Mouse (Mus musculus) liver, embryonic 16.5 days (tissue): ENCODE measurements around the gene Atp8a2. TPM values are rescaled to one million over a fixed set of nuclear protein-coding genes. Genes with fewer than 3 reads are reported as not detected.

ENCODE experiments used
- ATAC-seq: fragments of 200-750 bp; cut with Nextera tagmentation; 2 replicates; pipeline ENCODE4 v1.8.0; 2017; ENCODE audit warnings: low read depth, mild to moderate bottlenecking, moderate number of reproducible peaks, moderate library complexity
- H3K27ac ChIP-seq: fragments of 300-500 bp; sonication (generic); 2 replicates; pipeline ENCODE4 v1.5.1; 2014; ENCODE audit warnings: mild to moderate bottlenecking, low read length
- H3K27me3 ChIP-seq: fragments of 300-500 bp; sonication (generic); 2 replicates; pipeline ENCODE4 v1.6.1; 2014; ENCODE audit warnings: low read depth, low read length, mixed read lengths; ENCODE audit not compliant: control insufficient read depth, insufficient read depth
- H3K36me3 ChIP-seq: fragments of 300-500 bp; sonication (generic); 2 replicates; pipeline ENCODE4 v1.6.1; 2014; ENCODE audit warnings: mild to moderate bottlenecking; ENCODE audit not compliant: control insufficient read depth, insufficient read depth
- H3K4me1 ChIP-seq: fragments of 300-500 bp; sonication (generic); 2 replicates; pipeline ENCODE4 v1.6.1; 2014; ENCODE audit warnings: low read depth, low read length, mixed read lengths; ENCODE audit not compliant: control insufficient read depth
- H3K4me2 ChIP-seq: fragments of 300-500 bp; sonication (generic); 2 replicates; pipeline ENCODE4 v1.6.1; 2014; ENCODE audit warnings: low read depth, low read length, mixed read lengths
- H3K4me3 ChIP-seq: fragments of 300-500 bp; sonication (generic); 2 replicates; pipeline ENCODE4 v1.5.1; 2014; ENCODE audit warnings: low read depth, mild to moderate bottlenecking, low read length
- H3K9ac ChIP-seq: fragments of 300-500 bp; sonication (generic); 2 replicates; pipeline ENCODE4 v1.6.1; 2014; ENCODE audit warnings: low read depth, low read length
- H3K9me3 ChIP-seq: fragments of 300-500 bp; sonication (generic); replicated peaks from 2 replicates; pipeline ENCODE4 v1.6.1; 2016; ENCODE audit warnings: low read length; ENCODE audit not compliant: control insufficient read depth
- WGBS: fragments of 180-500 bp; shearing (Covaris S2); extraction: QIAGEN DNeasy Blood & Tissue Kit; methylation state at CpG from one replicate; pipeline ENCODE4 v1.1.7; 2014; ENCODE audit not compliant: insufficient replicate concordance; 5-methylcytosine and 5-hydroxymethylcytosine counted together
- polyA plus RNA-seq: library from polyadenylated mRNA; unstranded; fragments of >200 nt; fragmentation: Nextera tagmentation; extraction: Ambion mirVana; gene quantifications from 2 replicates; pipeline ENCODE4 v1.2.1, GENCODE M21; 2015

The Atp8a2 gene
- polyA plus RNA-seq, 1 experiment from 2014 or later, result 5.3 TPM

DNA sequence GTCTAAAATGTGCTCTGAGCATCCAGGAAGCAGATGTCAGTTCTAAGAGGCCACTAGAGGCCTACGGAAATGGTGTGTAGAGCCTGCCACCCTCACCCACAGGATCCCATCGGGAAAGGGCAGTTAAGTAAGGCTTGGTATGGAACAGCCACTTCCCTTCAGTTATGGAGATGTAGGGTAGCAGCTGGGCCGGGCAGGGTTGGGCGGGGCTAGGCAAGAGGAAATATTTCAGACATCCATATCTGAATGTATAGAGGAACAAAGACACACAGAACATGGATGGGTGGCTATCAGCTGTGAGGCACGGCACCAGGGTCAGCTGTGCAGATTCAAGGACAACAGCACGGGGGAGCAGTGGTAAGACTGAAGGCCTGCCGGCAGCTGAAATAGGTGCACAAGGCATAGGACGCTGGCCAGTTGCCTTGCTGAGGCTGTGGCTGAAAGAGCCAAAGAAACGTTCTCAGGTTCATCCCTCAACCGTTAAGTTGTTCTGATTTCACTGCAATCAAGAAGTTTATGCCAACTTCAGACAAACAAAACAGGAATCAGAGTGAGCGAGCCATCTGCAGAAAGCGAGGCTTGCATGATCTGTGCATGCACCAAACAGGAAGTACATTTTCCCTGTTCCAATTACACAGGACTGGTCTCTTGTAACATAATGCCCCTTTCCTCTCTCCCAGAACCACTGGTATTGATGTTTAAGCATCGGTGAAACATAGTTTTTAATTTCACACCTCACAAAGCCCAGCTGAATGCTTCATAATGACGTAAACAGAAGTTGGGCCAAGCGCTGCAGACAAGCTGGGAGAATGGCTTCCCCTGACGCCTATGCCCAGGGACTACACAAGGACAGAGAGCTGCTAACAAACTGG lies 549.9 kb downstream of the Atp8a2 start:
- Histone ChIP-seq H3K4me2 (no peak overlapping the region), H3K9ac (no peak overlapping the region), H3K9me3 (no peaks in the 10 kb centered on the region), H3K36me3 (no peaks in the 10 kb centered on the region), H3K27me3 (no peaks in the 10 kb centered on the region), H3K4me1 (no peaks in the 10 kb centered on the region), H3K4me3 (no peak overlapping the region), H3K27ac (no peak overlapping the region)
- WGBS, result 49% methylated on average over 16 of the region's 16 CpGs
- ATAC-seq, result no peak

DNA sequence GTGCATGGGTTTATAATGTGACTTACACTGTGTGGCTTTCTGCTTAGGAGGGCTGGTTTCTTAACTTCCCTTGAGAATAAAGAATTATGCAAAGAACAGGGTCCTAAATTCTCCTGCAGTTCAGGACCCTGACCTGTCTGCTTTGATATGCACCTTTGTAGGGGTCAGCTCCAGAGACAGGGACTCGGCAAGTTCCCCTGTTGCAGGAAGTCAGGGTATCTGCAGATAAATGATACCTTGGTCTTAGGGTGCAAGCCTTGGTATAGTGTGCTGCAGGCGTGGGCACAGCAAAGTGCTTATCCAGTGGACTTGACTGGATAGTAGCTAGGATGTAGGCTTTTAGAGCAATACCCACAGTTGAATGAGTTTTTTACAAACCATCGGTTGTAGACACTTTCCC lies 552.1 kb downstream of the Atp8a2 start:
- no peak for ATAC-seq
- H3K36me3 ChIP-seq, result no peaks in the 10 kb centered on the region
- no peak overlapping the region for H3K4me3 ChIP-seq
- 29% methylated on average over 3 of the region's 3 CpGs for WGBS
- H3K9me3 ChIP-seq, result no peaks in the 10 kb centered on the region
- no peak overlapping the region for H3K27ac ChIP-seq
- H3K27me3 ChIP-seq, result no peaks in the 10 kb centered on the region
- no peaks in the 10 kb centered on the region for H3K4me1 ChIP-seq
- H3K4me2 ChIP-seq, result no peak overlapping the region
- H3K9ac ChIP-seq, result no peak overlapping the region

DNA sequence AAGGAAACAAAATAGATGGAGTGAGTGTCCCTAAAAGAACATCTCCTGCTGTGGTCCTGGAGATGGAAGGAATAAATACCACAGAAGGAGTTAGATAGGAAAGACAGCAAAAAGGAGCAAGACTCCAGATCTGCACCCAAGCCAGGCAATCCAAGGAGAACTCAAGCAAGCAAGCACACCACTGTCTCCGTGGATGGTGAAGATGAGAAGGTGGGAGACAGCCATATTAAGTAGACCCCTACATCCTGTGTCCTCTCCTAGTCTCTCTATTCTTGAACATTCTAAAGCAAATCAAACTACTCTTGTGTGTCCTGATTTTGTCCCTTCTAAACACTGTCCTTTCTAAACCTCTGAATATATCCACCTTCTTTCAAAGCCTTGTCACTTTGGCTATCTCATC lies 552.8 kb downstream of the Atp8a2 start:
- H3K9me3 ChIP-seq, result no peaks in the 10 kb centered on the region
- ATAC-seq, result no peak
- no peaks in the 10 kb centered on the region for H3K36me3 ChIP-seq
- H3K9ac ChIP-seq, result no peak overlapping the region
- H3K27me3 ChIP-seq, result no peaks in the 10 kb centered on the region
- no peak overlapping the region for H3K27ac ChIP-seq
- no peak overlapping the region for H3K4me3 ChIP-seq
- no peaks in the 10 kb centered on the region for H3K4me1 ChIP-seq
- H3K4me2 ChIP-seq, result no peak overlapping the region
- 69% methylated on average over 1 of the region's 1 CpGs for WGBS

DNA sequence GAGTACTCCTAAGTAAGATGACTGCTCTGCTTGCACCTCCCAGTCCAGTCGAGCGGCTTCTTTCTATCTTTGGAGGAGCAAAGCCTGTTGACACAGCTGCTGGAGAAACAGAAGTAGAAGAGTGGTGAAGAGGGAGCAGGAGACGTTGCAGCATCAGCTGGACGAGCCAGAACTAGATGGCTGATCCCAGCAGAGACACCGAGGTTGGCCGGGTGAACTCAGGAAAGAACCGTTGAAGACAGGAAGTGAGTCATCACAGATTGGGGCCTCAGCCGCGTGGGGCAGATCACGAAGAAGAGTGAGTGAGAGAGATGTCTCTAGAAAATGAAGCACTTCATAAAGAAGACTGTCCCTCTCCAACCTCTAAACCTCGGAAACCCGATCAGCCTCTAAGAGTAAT lies 553.4 kb downstream of the Atp8a2 start:
- Histone ChIP-seq H3K9me3 (no peaks in the 10 kb centered on the region), H3K9ac (no peak overlapping the region), H3K27me3 (no peaks in the 10 kb centered on the region), H3K4me3 (no peak overlapping the region), H3K27ac (no peak overlapping the region), H3K36me3 (no peaks in the 10 kb centered on the region), H3K4me2 (no peak overlapping the region), H3K4me1 (no peaks in the 10 kb centered on the region)
- whole genome bisulfite sequencing, result 16% methylated on average over 12 of the region's 12 CpGs
- no peak for ATAC-seq

DNA sequence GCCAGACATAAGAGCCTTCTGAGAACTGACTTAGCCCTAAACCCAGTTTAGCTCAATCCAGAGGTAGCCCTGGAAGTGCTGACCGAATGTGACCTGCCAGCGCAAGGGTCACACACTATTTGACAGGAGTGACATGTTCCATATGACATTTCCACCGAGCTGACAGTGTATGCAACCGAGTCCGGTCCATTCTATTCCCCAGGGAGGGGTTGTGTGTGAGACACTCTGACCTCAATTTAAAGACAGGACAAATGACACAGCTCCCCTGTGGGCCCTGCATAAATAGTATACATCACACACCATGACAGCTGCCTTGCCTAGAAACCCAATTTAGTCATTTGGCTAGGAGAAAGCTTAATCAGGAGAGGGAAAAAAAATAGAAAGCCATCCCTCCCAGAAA lies 555.1 kb downstream of the Atp8a2 start:
- no peak for ATAC-seq
- H3K9me3 ChIP-seq, result no peaks in the 10 kb centered on the region
- H3K9ac ChIP-seq, result no peak overlapping the region
- no peak overlapping the region for H3K4me3 ChIP-seq
- H3K4me1 ChIP-seq, result no peaks in the 10 kb centered on the region
- 55% methylated on average over 5 of the region's 5 CpGs for WGBS
- no peaks in the 10 kb centered on the region for H3K27me3 ChIP-seq
- H3K36me3 ChIP-seq, result no peaks in the 10 kb centered on the region
- no peak overlapping the region for H3K27ac ChIP-seq
- no peak overlapping the region for H3K4me2 ChIP-seq

DNA sequence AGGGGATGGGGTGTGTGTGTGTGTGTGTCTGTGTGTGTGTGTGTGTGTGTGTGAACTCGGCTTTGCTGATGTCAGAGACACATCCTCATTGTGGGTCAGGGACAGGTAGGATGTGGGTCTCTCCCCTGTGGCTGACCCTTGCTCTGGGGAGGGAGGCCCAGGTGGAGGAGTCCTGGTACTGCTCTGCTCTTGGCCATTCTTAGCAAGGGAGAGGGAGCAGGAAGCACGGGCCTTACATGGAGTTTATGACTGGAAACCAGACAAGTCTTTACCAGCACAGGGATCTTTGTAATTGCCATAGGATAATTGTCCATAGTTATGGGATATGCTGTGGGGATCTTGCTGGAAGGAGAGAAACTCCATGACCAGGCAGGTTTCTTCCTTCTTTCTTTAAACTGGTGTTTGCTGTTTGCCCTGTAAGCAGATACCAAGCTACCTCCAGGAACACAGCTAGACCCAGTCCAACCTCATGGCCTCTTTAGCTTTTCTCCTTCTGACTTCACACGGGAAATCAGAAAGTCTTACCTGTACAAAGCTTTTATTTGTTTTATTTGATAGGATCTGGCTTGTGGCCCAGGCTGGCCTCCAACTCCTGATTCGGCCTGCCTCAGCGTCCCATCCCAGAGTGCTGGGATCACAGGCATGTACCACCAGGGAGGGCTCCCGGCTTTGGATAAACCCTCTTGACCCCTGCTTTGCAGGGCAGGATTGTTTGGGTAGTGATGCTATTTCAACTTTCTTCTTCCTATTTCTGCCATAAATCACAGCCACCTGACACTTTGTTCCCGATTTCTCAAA lies 557.9 kb downstream of the Atp8a2 start:
- 47% methylated on average over 7 of the region's 7 CpGs for WGBS
- H3K36me3 ChIP-seq, result no peaks in the 10 kb centered on the region

DNA sequence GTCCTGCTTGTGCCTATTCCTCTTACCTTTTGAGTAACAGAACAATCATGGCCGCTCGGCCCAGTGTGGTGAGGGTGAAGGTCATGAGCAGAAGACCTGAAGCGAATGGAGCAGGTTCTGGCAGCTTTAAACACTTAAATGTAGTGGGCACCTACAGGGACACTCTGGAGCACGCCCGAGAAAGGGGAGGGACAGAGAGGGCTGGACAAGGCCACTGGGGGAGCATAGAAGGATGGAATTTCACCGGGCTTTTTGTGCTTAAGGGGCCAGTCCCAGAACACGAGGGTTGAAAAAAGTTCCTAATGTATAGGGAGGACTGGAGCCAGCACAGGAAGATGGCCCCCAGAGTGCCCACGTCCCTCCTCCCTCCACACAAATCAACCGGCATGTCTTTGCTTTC lies 563.0 kb downstream of the Atp8a2 start:
- no peaks in the 10 kb centered on the region for H3K9me3 ChIP-seq
- H3K27ac ChIP-seq, result no peak overlapping the region
- no peaks in the 10 kb centered on the region for H3K36me3 ChIP-seq
- no peak overlapping the region for H3K4me2 ChIP-seq
- 67% methylated on average over 9 of the region's 9 CpGs for WGBS
- no peaks in the 10 kb centered on the region for H3K4me1 ChIP-seq
- H3K4me3 ChIP-seq, result no peak overlapping the region
- no peak overlapping the region for H3K9ac ChIP-seq
- no peak for ATAC-seq
- H3K27me3 ChIP-seq, result no peaks in the 10 kb centered on the region

More for the DNA sequence above, 557.9 kb downstream of the Atp8a2 start:
- Histone ChIP-seq H3K4me1 (no peaks in the 10 kb centered on the region), H3K4me2 (no peak overlapping the region), H3K9ac (no peak overlapping the region), H3K4me3 (no peak overlapping the region), H3K27me3 (no peaks in the 10 kb centered on the region), H3K27ac (no peak overlapping the region), H3K9me3 (no peaks in the 10 kb centered on the region)
- ATAC-seq, result no peak

DNA sequence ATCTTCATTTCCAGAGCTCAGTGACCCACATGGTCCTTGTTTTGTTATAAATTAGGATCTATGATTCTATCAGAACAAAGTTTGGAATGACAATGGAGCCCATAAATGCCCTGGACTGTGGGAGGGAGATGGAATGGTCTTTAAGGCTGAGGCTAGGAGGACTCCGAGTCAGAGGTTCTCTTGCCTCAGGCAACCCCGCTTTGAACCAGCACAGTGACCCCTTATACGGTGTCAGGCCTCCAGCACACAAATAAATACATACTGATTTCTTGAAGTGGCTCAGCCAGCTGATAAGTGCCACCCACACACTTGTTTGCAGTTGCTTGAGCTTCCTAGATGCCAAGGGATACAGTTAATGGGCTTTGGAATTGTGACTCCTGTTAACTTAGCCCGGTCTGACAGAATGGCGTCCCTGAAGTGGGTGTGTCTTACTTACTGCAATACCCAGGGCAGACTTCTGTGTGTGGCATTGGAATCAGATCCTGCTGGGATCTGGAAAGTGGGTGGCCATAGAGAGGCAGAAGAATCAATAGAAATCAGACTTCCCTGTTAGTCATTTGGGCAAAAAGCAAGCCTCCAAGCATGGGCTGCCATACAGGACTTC lies 563.6 kb downstream of the Atp8a2 start:
- H3K27ac ChIP-seq, result no peak overlapping the region
- no peaks in the 10 kb centered on the region for H3K9me3 ChIP-seq
- H3K4me2 ChIP-seq, result no peak overlapping the region
- WGBS, result 72% methylated on average over 5 of the region's 5 CpGs
- H3K9ac ChIP-seq, result no peak overlapping the region
- no peaks in the 10 kb centered on the region for H3K36me3 ChIP-seq
- no peak for ATAC-seq
- H3K4me1 ChIP-seq, result no peaks in the 10 kb centered on the region
- H3K27me3 ChIP-seq, result no peaks in the 10 kb centered on the region
- no peak overlapping the region for H3K4me3 ChIP-seq

DNA sequence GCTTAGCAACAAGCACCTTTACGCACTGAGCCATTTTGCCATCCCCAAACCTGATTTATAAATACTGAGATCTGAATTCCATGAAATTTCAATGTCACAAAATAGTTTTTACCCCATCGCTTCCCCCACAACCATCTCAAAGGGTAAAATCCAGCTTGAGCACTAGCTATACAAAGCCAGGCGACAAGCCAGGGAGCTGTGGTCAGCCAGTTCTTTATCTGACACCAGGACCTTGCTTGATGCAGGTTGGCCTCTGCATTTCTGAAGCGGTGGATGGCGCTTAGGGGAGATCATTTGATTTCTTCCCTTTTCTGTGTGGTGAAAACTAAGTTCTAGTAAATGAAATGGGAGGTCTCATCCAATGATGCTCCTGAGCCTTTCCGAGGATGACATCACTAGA lies 564.9 kb downstream of the Atp8a2 start:
- WGBS, result 59% methylated on average over 6 of the region's 6 CpGs
- no peak overlapping the region for H3K9ac ChIP-seq
- H3K27me3 ChIP-seq, result peaks cover 5% of the 10 kb centered on the region
- no peak overlapping the region for H3K4me3 ChIP-seq
- no peaks in the 10 kb centered on the region for H3K4me1 ChIP-seq
- ATAC-seq, result no peak
- H3K4me2 ChIP-seq, result no peak overlapping the region
- H3K27ac ChIP-seq, result no peak overlapping the region
- no peaks in the 10 kb centered on the region for H3K36me3 ChIP-seq
- H3K9me3 ChIP-seq, result no peaks in the 10 kb centered on the region
